Comparison of ENCODE assay signal across 9 mouse cellular contexts in genomic region chr19:5512091-5513004, GRCm38 (mm10). TPM values are rescaled to one million over a fixed set of nuclear protein-coding genes. Genes with fewer than 3 reads are reported as not detected.
DNase-seq lines count a peak whose midpoint lies in the region; ATAC-seq and TF ChIP-seq lines count a peak whose summit lies in the region.
"Had no signal": no experiment of that assay in that cellular context is flagged by ENCODE, and none has a peak within 500 bp of the region (broad histone marks: within the 10 kb centered on the region; RNA-seq: fewer than 3 reads in every experiment).

No protein-coding gene starts in this region.

- peak; percentile 52 to 78; a peak in 3 of 4 replicates for TF ChIP-seq EP300 in MEL (IDR thresholded peaks at IDR 0.05; ENCODE audit: low read depth in 1 of 2, low read length in 2 of 2)

- H3K4me3 ChIP-seq in kidney, embryonic 15.5 days (replicated peaks): no peak overlapping the region
- H3K4me3 ChIP-seq in MEL (ENCODE audit: control insufficient read depth in 1 of 2, insufficient read depth in 1 of 2, low read depth in 2 of 2, low read length in 2 of 2): peak overlapping the region; percentile 77 to 88
- no peak overlapping the region for H3K4me3 ChIP-seq in intestine, embryonic 15.5 days (replicated peaks)

- peaks cover 22% of the 10 kb centered on the region for H3K4me1 ChIP-seq in kidney, embryonic 15.5 days
- peaks cover 2 to 8% of the 10 kb centered on the region in 2 experiments; a peak in 3 of 4 replicates for H3K4me1 ChIP-seq in MEL (ENCODE audit: control insufficient read depth in 1 of 2, insufficient read depth in 2 of 2, low read length in 2 of 2)
- peaks cover 22% of the 10 kb centered on the region for H3K4me1 ChIP-seq in intestine, embryonic 15.5 days (replicated peaks)

- no peak for DNase-seq in kidney, postnatal 14 days
- DNase-seq in MEL (ENCODE audit: low read depth, low spot score): peak; percentile 96
- DNase-seq in naive thymus-derived CD4-positive, alpha-beta T cell, adult 2 months (ENCODE audit: low read depth): peak; percentile 43
- DNase-seq in cerebellum, adult 11 months: no peak
- no peak for DNase-seq in cerebellum, postnatal 10 days
- DNase-seq: cerebellum, adult 9-10 months had no signal

- H3K27me3 ChIP-seq in kidney, embryonic 15.5 days: no peaks in the 10 kb centered on the region
- no peaks in the 10 kb centered on the region for H3K27me3 ChIP-seq in MEL (ENCODE audit: control insufficient read depth in 1 of 2, insufficient read depth in 2 of 2, low read length in 2 of 2)
- H3K27me3 ChIP-seq in intestine, embryonic 15.5 days (replicated peaks): no peaks in the 10 kb centered on the region

- H3K9ac ChIP-seq in kidney, embryonic 15.5 days: no peak overlapping the region
- H3K9ac ChIP-seq in MEL (ENCODE audit: control insufficient read depth, low read depth, low read length, poor library complexity, severe bottlenecking): peak overlapping the region; percentile 89
- H3K9ac ChIP-seq in intestine, embryonic 15.5 days: no peak overlapping the region

- H3K79me2 ChIP-seq in MEL (ENCODE audit: control insufficient read depth, insufficient read depth, low read length, poor library complexity): peaks cover 14% of the 10 kb centered on the region

- no peaks in the 10 kb centered on the region for H3K36me3 ChIP-seq in kidney, embryonic 15.5 days
- peaks cover 0 to 8% of the 10 kb centered on the region in 2 experiments; a peak in 2 of 4 replicates for H3K36me3 ChIP-seq in MEL (ENCODE audit: control insufficient read depth in 1 of 2, insufficient read depth in 2 of 2, low read length in 2 of 2)
- no peaks in the 10 kb centered on the region for H3K36me3 ChIP-seq in intestine, embryonic 15.5 days

- no peak for TF ChIP-seq RAD21 in MEL (IDR thresholded peaks at IDR 0.05; ENCODE audit: low read depth, low read length)

- TF ChIP-seq POLR2A in MEL (IDR thresholded peaks at IDR 0.05; ENCODE audit: control insufficient read depth in 1 of 2, insufficient read depth in 1 of 2, low read depth in 1 of 2, low read length in 2 of 2, poor library complexity in 1 of 2): peak in 1 of 2 experiments; percentile 53; a peak in 2 of 4 replicates

- H3K9me3 ChIP-seq in kidney, embryonic 15.5 days (replicated peaks): no peaks in the 10 kb centered on the region
- H3K9me3 ChIP-seq in MEL (replicated peaks; ENCODE audit: insufficient read depth, low read length): no peaks in the 10 kb centered on the region
- no peaks in the 10 kb centered on the region for H3K9me3 ChIP-seq in intestine, embryonic 15.5 days

- 0 out of 2 replicates have a peak overlapping the region, but pooled peaks have one; percentile 5 for H3K27ac ChIP-seq in kidney, embryonic 15.5 days
- H3K27ac ChIP-seq in MEL (ENCODE audit: control insufficient read depth, low read depth, low read length): peak overlapping the region; percentile 98
- H3K27ac ChIP-seq in intestine, embryonic 15.5 days: no peak overlapping the region

- TF ChIP-seq CTCF in MEL (IDR thresholded peaks at IDR 0.05 in 2 of 3, conservative IDR thresholded peaks at IDR 0.05 in 1 of 3; ENCODE audit: control insufficient read depth in 1 of 3, insufficient read depth in 1 of 3, low read depth in 2 of 3, low read length in 3 of 3, poor library complexity in 1 of 3, severe bottlenecking in 1 of 3): no peak

- no peak for ATAC-seq in kidney, embryonic 15.5 days (replicated peaks; ENCODE audit: low FRiP score)
- no peak for ATAC-seq in intestine, embryonic 15.5 days
- ATAC-seq: hindbrain, embryonic 16.5 days had no signal

- 82% methylated on average over 12 of the region's 12 CpGs for WGBS in kidney, embryonic 15.5 days
- 77% methylated on average over 12 of the region's 12 CpGs for WGBS in intestine, embryonic 15.5 days

- H3K4me2 ChIP-seq in kidney, embryonic 15.5 days: no peak overlapping the region
- peak overlapping the region; percentile 17 for H3K4me2 ChIP-seq in intestine, embryonic 15.5 days (replicated peaks)

TF ChIP-seq in MEL, 35 proteins besides CTCF, POLR2A, EP300 and RAD21 (continues in another document):
- TF ChIP-seq MXI1 (IDR thresholded peaks at IDR 0.05; ENCODE audit: low read depth, low read length) (no peak), ZNF384 (IDR thresholded peaks at IDR 0.05; ENCODE audit: low read depth, low read length) (no peak), E2F4 (IDR thresholded peaks at IDR 0.05; ENCODE audit: borderline replicate concordance, low read depth, low read length) (no peak), MAFK (IDR thresholded peaks at IDR 0.05; ENCODE audit: borderline replicate concordance, low read depth, low read length) (no peak), CHD1 (IDR thresholded peaks at IDR 0.05; ENCODE audit: low read depth, low read length) (no peak), JUND (IDR thresholded peaks at IDR 0.05; ENCODE audit: low read depth, low read length) (no peak), USF1 (IDR thresholded peaks at IDR 0.05; ENCODE audit: low read depth, low read length) (no peak; the same call in 1 of the 2 replicates), USF2 (IDR thresholded peaks at IDR 0.05; ENCODE audit: borderline replicate concordance in 1 of 2, insufficient read depth in 1 of 2, low read depth in 1 of 2, low read length in 2 of 2) (no peak), ZC3H11A (IDR thresholded peaks at IDR 0.05; ENCODE audit: low read depth, low read length) (no peak; the same call in 1 of the 2 replicates), TBP (IDR thresholded peaks at IDR 0.05; ENCODE audit: low read depth, low read length) (no peak; the same call in 1 of the 2 replicates), ETS1 (IDR thresholded peaks at IDR 0.05; ENCODE audit: low read depth, low read length) (peak; percentile 90), MYC (IDR thresholded peaks at IDR 0.05; ENCODE audit: low read depth, low read length) (peak; percentile 45; the same call in 1 of the 2 replicates), TAL1 (IDR thresholded peaks at IDR 0.05; ENCODE audit: low read length) (peak; percentile 7; the same call in 1 of the 2 replicates), SMC3 (IDR thresholded peaks at IDR 0.05; ENCODE audit: low read depth, low read length) (no peak), BHLHE40 (IDR thresholded peaks at IDR 0.05; ENCODE audit: borderline replicate concordance, low read depth, low read length) (no peak), RCOR1 (IDR thresholded peaks at IDR 0.05; ENCODE audit: low read depth, low read length) (peak; percentile 70), ELF1 (IDR thresholded peaks at IDR 0.05; ENCODE audit: low read depth, low read length) (peak; percentile 50; the same call in 1 of the 2 replicates), UBTF (IDR thresholded peaks at IDR 0.05; ENCODE audit: borderline replicate concordance, insufficient read depth, low read depth, low read length) (no peak), ZMIZ1 (IDR thresholded peaks at IDR 0.05; ENCODE audit: low read depth, low read length) (0 out of 2 replicates have a peak, but pooled peaks have one; percentile 55), GABPA (IDR thresholded peaks at IDR 0.05; ENCODE audit: low read depth, low read length) (no peak), HCFC1 (IDR thresholded peaks at IDR 0.05; ENCODE audit: low read depth, low read length) (peak; percentile 61; the same call in 1 of the 2 replicates), ZKSCAN1 (IDR thresholded peaks at IDR 0.05; ENCODE audit: low read depth, low read length) (no peak), KAT2A (conservative IDR thresholded peaks at IDR 0.05; ENCODE audit: low read depth, low read length) (no peak), GATA1 (IDR thresholded peaks at IDR 0.05; ENCODE audit: low read depth, low read length) (peak; percentile 70), NELFE (IDR thresholded peaks at IDR 0.05; ENCODE audit: low read depth, low read length) (peak; percentile 53; the same call in 1 of the 2 replicates), SIN3A (IDR thresholded peaks at IDR 0.05; ENCODE audit: low read length) (peak; percentile 78)

RNA-seq across cellular contexts. Expression of gene Snx32, which starts 2.0 kb away (rescaled TPM):
- polyA plus RNA-seq in kidney, embryonic 15.5 days (2015; fragmentation: Nextera tagmentation; extraction: Ambion mirVana): 7.5 and 9.3 TPM in 2 replicates
- total RNA-seq in MEL (2012; rRNA removed): 1.3 and 1.8 TPM in 2 replicates
- 1 to 10 TPM in 1 of 2 experiments, not detected in 1; 2.6 TPM for polyA plus RNA-seq in MEL (2012; ENCODE audit: insufficient read depth in 1 of 2, insufficient read length in 2 of 2, low read depth in 1 of 2, low replicate concordance in 2 of 2, missing spikeins in 1 of 2)
- polyA plus RNA-seq in intestine, embryonic 15.5 days (2015; fragmentation: Nextera tagmentation; extraction: Ambion mirVana): 7.2 and 8.0 TPM in 2 replicates

RNA-seq across cellular contexts. Expression of gene 1700020D05Rik, which starts 8.8 kb away (rescaled TPM):
- polyA plus RNA-seq in kidney, embryonic 15.5 days (2015; fragmentation: Nextera tagmentation; extraction: Ambion mirVana): 0.30 and 0.32 TPM in 2 replicates
- 0.19 and 0.23 TPM in 2 replicates for total RNA-seq in MEL (2012; rRNA removed)
- polyA plus RNA-seq in MEL (2012; ENCODE audit: insufficient read depth in 1 of 2, insufficient read length in 2 of 2, low read depth in 1 of 2, low replicate concordance in 2 of 2, missing spikeins in 1 of 2): under 1 TPM in 1 of 2 experiments, not detected in 1; 0.78 TPM
- polyA plus RNA-seq in intestine, embryonic 15.5 days (2015; fragmentation: Nextera tagmentation; extraction: Ambion mirVana): not detected in 2 replicates

RNA-seq across cellular contexts. Expression of gene Cfl1, which starts 22.1 kb away (rescaled TPM):
- polyA plus RNA-seq in kidney, embryonic 15.5 days (2015; fragmentation: Nextera tagmentation; extraction: Ambion mirVana): 2,798 and 2,930 TPM in 2 replicates
- total RNA-seq in MEL (2012; rRNA removed): 880 and 979 TPM in 2 replicates
- polyA plus RNA-seq in MEL (2012; ENCODE audit: insufficient read depth in 1 of 2, insufficient read length in 2 of 2, low read depth in 1 of 2, low replicate concordance in 2 of 2, missing spikeins in 1 of 2): 1,000 to 10,000 TPM in 1 of 2 experiments, not detected in 1; 2,037 TPM
- 2,332 and 2,514 TPM in 2 replicates for polyA plus RNA-seq in intestine, embryonic 15.5 days (2015; fragmentation: Nextera tagmentation; extraction: Ambion mirVana)

RNA-seq across cellular contexts. Expression of gene Mus81, which starts 24.1 kb away (rescaled TPM):
- 37.0 and 47.4 TPM in 2 replicates for polyA plus RNA-seq in kidney, embryonic 15.5 days (2015; fragmentation: Nextera tagmentation; extraction: Ambion mirVana)
- total RNA-seq in MEL (2012; rRNA removed): 34.3 and 38.9 TPM in 2 replicates
- 10 to 100 TPM in 1 of 2 experiments, not detected in 1; 50.5 TPM for polyA plus RNA-seq in MEL (2012; ENCODE audit: insufficient read depth in 1 of 2, insufficient read length in 2 of 2, low read depth in 1 of 2, low replicate concordance in 2 of 2, missing spikeins in 1 of 2)
- 29.5 and 29.8 TPM in 2 replicates for polyA plus RNA-seq in intestine, embryonic 15.5 days (2015; fragmentation: Nextera tagmentation; extraction: Ambion mirVana)

RNA-seq across cellular contexts. Expression of gene Efemp2, which starts 38.6 kb away (rescaled TPM):
- polyA plus RNA-seq in kidney, embryonic 15.5 days (2015; fragmentation: Nextera tagmentation; extraction: Ambion mirVana): 156 and 179 TPM in 2 replicates
- total RNA-seq in MEL (2012; rRNA removed): 7.5 and 10.4 TPM in 2 replicates
- 10 to 100 TPM in 1 of 2 experiments, not detected in 1; 17.7 TPM for polyA plus RNA-seq in MEL (2012; ENCODE audit: insufficient read depth in 1 of 2, insufficient read length in 2 of 2, low read depth in 1 of 2, low replicate concordance in 2 of 2, missing spikeins in 1 of 2)
- 118 TPM in 2 replicates for polyA plus RNA-seq in intestine, embryonic 15.5 days (2015; fragmentation: Nextera tagmentation; extraction: Ambion mirVana)

Comparison
In these comparisons a context has a peak if more than half of its experiments do, and no peak if none do; other contexts are left out.
1. H3K4me3 ChIP-seq: peak in MEL (2 of 2); none in kidney, embryonic 15.5 days (single experiment) and intestine, embryonic 15.5 days (single experiment).
2. DNase-seq: peak in MEL (single experiment) and naive thymus-derived CD4-positive, alpha-beta T cell, adult 2 months (single experiment); none in kidney, postnatal 14 days (single experiment), cerebellum, adult 11 months (single experiment) and cerebellum, postnatal 10 days (0 of 2).